ENCODE assay signal across 8 mouse cellular contexts in genomic region chr13:43498849-43499248, GRCm38 (mm10). TPM values are rescaled to one million over a fixed set of nuclear protein-coding genes. Genes with fewer than 3 reads are reported as not detected.
A peak's percentile ranks its signal among the peaks of the same experiment; 100 is the strongest.
DNase-seq lines count a peak whose midpoint lies in the region; ATAC-seq and TF ChIP-seq lines count a peak whose summit lies in the region.

No protein-coding gene starts in this region.

- 0 out of 2 replicates have a peak, but pooled peaks have one; percentile 53 for ATAC-seq in limb, embryonic 14.5 days (ENCODE audit: low FRiP score, low read depth)

- no peaks in the 10 kb centered on the region for H3K36me3 ChIP-seq in limb, embryonic 14.5 days (ENCODE audit: control insufficient read depth, insufficient read depth, low read length)
- H3K36me3 ChIP-seq in limb, embryonic 10.5 days: no peaks in the 10 kb centered on the region

- no peaks in the 10 kb centered on the region for H3K27me3 ChIP-seq in limb, embryonic 14.5 days (ENCODE audit: control insufficient read depth, insufficient read depth, low read length)
- no peaks in the 10 kb centered on the region for H3K27me3 ChIP-seq in limb, embryonic 10.5 days (ENCODE audit: low read depth, poor library complexity, severe bottlenecking)

- no peak overlapping the region for H3K9ac ChIP-seq in limb, embryonic 14.5 days (ENCODE audit: low read depth, low read length, severe bottlenecking)

- no peak overlapping the region for H3K27ac ChIP-seq in limb, embryonic 14.5 days (replicated peaks; ENCODE audit: low read depth, low read length)
- no peak overlapping the region for H3K27ac ChIP-seq in limb, embryonic 10.5 days

- no peak for TF ChIP-seq POLR2A in limb, embryonic 14.5 days (IDR thresholded peaks at IDR 0.05; ENCODE audit: borderline replicate concordance, extremely low read depth, insufficient read depth, insufficient read length)

- peaks cover 7% of the 10 kb centered on the region; the same call in 1 of the 2 replicates for H3K4me1 ChIP-seq in limb, embryonic 14.5 days (ENCODE audit: control insufficient read depth, insufficient read depth, low read length)
- peaks cover 19% of the 10 kb centered on the region for H3K4me1 ChIP-seq in limb, embryonic 10.5 days

- H3K4me2 ChIP-seq in limb, embryonic 14.5 days (replicated peaks; ENCODE audit: low read depth, low read length, severe bottlenecking): no peak overlapping the region

- DNase-seq in cerebellum, postnatal 14 days: peak; percentile 30 to 46
- no peak for DNase-seq in cerebellum, adult 9-10 months
- DNase-seq in limb, embryonic 14.5 days (ENCODE audit: low spot score): peak; percentile 51
- no peak for DNase-seq in limb, embryonic 10.5 days (ENCODE audit: low spot score)
- DNase-seq in kidney, postnatal 4 days: peak; percentile 38 to 53
- peak; percentile 48 for DNase-seq in skeletal muscle tissue, adult 2 months (ENCODE audit: low read depth, low spot score)
- DNase-seq in testis, postnatal 14 days (ENCODE audit: low spot score): no peak
- DNase-seq in urinary bladder, adult 18-20 months (ENCODE audit: low spot score in 2 of 2): no peak

- no peaks in the 10 kb centered on the region; the same call in 1 of the 2 replicates for H3K9me3 ChIP-seq in limb, embryonic 14.5 days (ENCODE audit: control insufficient read depth, low read length)
- 0 out of 2 replicates have a peak, but pooled peaks cover 2% of the 10 kb centered on the region for H3K9me3 ChIP-seq in limb, embryonic 10.5 days (replicated peaks)

- WGBS in limb, embryonic 14.5 days: 60% methylated on average over 14 of the region's 14 CpGs
- 84% methylated on average over 14 of the region's 14 CpGs for whole genome bisulfite sequencing in limb, embryonic 10.5 days

- H3K4me3 ChIP-seq in limb, embryonic 14.5 days (replicated peaks; ENCODE audit: low read length): no peak overlapping the region
- no peak overlapping the region for H3K4me3 ChIP-seq in limb, embryonic 10.5 days

RNA-seq across cellular contexts. Expression of gene Ranbp9, which starts 17.8 kb away (rescaled TPM):
- polyA plus RNA-seq in limb, embryonic 14.5 days (2012; rRNA removed): 34.5 and 36.9 TPM in 2 replicates
- 12.6 and 14.2 TPM in 2 replicates for polyA plus RNA-seq in limb, embryonic 14.5 days (2014; fragmentation: Nextera tagmentation; extraction: Ambion mirVana)
- 10.0 and 10.1 TPM in 2 replicates for polyA plus RNA-seq in limb, embryonic 10.5 days (2016; fragmentation: Nextera tagmentation; extraction: Ambion mirVana)

Comparison
In these comparisons a context has a peak if more than half of its experiments do, and no peak if none do; other contexts are left out.
1. DNase-seq: peak in cerebellum, postnatal 14 days (2 of 2), limb, embryonic 14.5 days (single experiment), kidney, postnatal 4 days (2 of 2) and skeletal muscle tissue, adult 2 months (single experiment); none in cerebellum, adult 9-10 months (single experiment), limb, embryonic 10.5 days (single experiment), testis, postnatal 14 days (single experiment) and urinary bladder, adult 18-20 months (0 of 2).